Mouse (Mus musculus) olfactory bulb, adult 2 months (tissue): ENCODE measurements around the gene Atic. TPM values are rescaled to one million over a fixed set of nuclear protein-coding genes. Genes with fewer than 3 reads are reported as not detected.

Experiments
- H3K27ac ChIP-seq: fragments of 200-500 bp; 2 replicates; pipeline ENCODE4 v1.5.1; 2012; ENCODE audit warnings: low read depth, low read length; ENCODE audit not compliant: insufficient read depth
- H3K4me1 ChIP-seq: fragments of 200-500 bp; 2 replicates; pipeline ENCODE4 v1.6.1; 2012; ENCODE audit warnings: low read length; ENCODE audit not compliant: control insufficient read depth, insufficient read depth
- H3K4me3 ChIP-seq: fragments of 200-500 bp; 2 replicates; pipeline ENCODE4 v1.5.1; 2012; ENCODE audit warnings: mild to moderate bottlenecking, low read depth, low read length, moderate library complexity; ENCODE audit not compliant: insufficient read depth
- CTCF ChIP-seq: fragments of 200-500 bp; IDR thresholded peaks from 2 replicates; pipeline ENCODE4 v1.5.1; 2012; ENCODE audit warnings: low read depth, mild to moderate bottlenecking, low read length, moderate library complexity; ENCODE audit not compliant: insufficient read depth
- POLR2A ChIP-seq: fragments of 200-500 bp; IDR thresholded peaks from 2 replicates; pipeline ENCODE4 v1.6.1; 2012; ENCODE audit warnings: mild to moderate bottlenecking, low read depth, low read length, moderate library complexity; ENCODE audit not compliant: insufficient read depth
- WGBS: fragments of 180-500 bp; shearing (Covaris S2); methylation state at CpG from one replicate; pipeline ENCODE4 v1.1.7; 2018; 5-methylcytosine and 5-hydroxymethylcytosine counted together
- polyA plus RNA-seq: library from polyadenylated mRNA; stranded (reverse); fragments of >200 nt; gene quantifications from 2 replicates; pipeline ENCODE4 v1.2.4, GENCODE M21; 2012; ENCODE audit warnings: low replicate concordance; ENCODE audit not compliant: missing spikeins, insufficient read depth, insufficient read length

The Atic gene
- polyA plus RNA-seq, 1 experiment, result not detected

DNA sequence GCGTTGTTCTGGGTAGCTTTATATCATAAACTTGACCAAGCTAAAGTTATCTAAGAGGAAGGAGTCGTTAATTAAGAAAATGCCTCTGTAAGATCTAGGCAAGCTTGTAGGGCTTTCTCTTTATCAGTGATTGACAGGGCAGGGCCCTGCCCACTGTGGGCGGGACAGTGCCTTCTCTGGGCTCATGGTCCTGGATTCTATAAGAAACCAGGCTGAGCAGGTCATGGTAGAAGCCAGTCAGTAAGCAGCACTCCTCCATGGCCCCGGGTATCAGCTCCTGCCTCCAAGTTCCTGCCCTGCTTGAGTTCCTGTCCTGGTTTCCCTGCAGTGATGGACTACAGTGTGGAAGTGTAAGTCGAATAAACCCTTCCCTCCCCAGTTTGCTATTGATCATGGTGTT lies 53.0 kb downstream of the Atic start:
- Histone ChIP-seq H3K4me1 (no peaks in the 10 kb centered on the region), H3K4me3 (no peak overlapping the region), H3K27ac (no peak overlapping the region)
- TF ChIP-seq POLR2A, result no peak
- TF ChIP-seq CTCF, result no peak
- WGBS, result 87% methylated on average over 5 of the region's 5 CpGs

- WGBS, result 95% methylated on average over 21 of the region's 21 CpGs
- TF ChIP-seq CTCF (no peak), POLR2A (no peak)
- H3K27ac ChIP-seq, result no peak overlapping the region
- no peak overlapping the region for H3K4me3 ChIP-seq
- no peaks in the 10 kb centered on the region for H3K4me1 ChIP-seq
Measured at GRCm38 (mm10) chr1:71612256-71612655, 55.3 kb downstream of the Atic start.

DNA sequence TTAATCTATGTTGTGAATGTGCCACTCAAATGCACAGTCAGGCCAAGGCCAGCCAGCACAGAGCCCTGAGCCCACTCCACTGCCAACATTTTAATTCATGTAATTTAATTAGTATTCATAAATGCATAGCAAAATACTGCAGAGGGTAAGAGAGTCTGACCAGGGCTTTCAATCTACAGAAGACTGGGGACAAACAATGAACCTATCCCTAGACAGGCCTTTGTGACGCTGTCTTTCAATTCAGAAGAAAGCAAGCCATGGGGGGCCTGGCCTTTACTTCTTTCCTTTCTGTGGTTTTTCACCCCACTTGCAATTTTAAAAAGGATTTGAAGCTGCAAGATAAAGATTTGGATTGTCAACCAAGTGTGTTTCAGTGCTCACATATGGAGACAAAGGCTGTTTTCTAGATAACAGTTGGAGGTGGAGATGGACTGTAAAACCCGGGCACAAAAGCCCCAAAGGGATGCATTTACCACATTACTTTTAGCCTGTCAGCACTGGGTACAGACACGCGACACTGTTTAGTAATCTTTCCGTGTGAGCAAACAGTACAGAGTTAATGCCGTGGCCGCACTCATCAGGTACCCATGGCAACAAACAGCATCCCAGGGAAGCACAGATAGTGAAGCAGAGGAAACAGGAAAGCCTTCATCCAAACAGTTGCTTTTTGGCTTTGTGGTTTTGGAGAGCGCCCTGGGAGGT lies 57.7 kb downstream of the Atic start:
- TF ChIP-seq POLR2A, result no peak
- TF ChIP-seq CTCF, result no peak
- H3K27ac ChIP-seq, result no peak overlapping the region
- WGBS, result 33% methylated on average over 8 of the region's 8 CpGs

DNA sequence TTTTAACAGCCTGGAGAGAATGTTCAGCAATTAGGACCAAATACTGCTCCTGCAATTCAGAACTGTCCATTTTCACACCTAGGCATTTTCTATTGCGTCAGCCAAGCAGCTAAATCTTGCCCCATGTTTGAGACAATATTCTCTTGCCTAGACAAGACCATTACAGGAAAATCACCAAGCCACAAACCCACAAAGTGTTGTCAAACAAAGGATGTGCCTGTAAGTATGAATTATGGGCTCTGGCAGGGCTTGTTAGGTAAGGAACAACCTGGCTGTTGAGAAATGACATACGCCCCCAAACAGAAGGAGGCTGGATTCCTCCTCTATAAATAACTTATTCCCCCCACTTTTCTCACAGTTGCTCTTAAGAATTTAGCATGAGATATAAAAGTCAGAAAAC lies 64.6 kb downstream of the Atic start:
- 97% methylated on average over 2 of the region's 2 CpGs for WGBS
- TF ChIP-seq POLR2A (no peak), CTCF (no peak)
- H3K4me3 ChIP-seq, result no peak overlapping the region
- H3K27ac ChIP-seq, result no peak overlapping the region
- H3K4me1 ChIP-seq, result no peaks in the 10 kb centered on the region

More for the DNA sequence above, 57.7 kb downstream of the Atic start:
- H3K4me3 ChIP-seq, result no peak overlapping the region
- no peaks in the 10 kb centered on the region for H3K4me1 ChIP-seq

DNA sequence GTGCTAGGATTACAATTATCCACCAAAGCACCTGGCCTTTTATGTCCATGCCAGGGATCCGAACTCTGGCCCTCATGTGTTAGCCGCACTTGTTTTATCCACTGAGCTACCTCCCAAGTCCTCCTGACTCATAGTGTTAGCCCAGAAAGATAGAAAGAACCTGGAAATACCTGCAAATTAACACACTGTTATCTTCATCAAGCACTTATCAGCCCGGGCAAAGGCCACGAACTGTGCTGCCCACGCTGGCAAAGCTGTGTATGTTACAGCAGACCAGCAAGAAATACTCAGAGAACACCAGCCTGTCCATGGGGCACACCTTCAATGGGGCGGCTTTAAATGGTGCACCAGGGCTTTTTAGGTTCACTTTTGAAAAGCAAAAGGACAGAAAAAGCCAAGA lies 66.7 kb downstream of the Atic start:
- TF ChIP-seq CTCF, result no peak
- no peak for TF ChIP-seq POLR2A
- 97% methylated on average over 6 of the region's 6 CpGs for WGBS
- H3K4me1 ChIP-seq, result no peaks in the 10 kb centered on the region
- no peak overlapping the region for H3K4me3 ChIP-seq
- no peak overlapping the region for H3K27ac ChIP-seq

Other genes starting within 250 kb of the Atic start
- gene Abca12, start 142.2 kb upstream of the Atic start, polyA plus RNA-seq, result not detected in 2 replicates
- not detected in 2 replicates for gene Fn1, start 96.0 kb downstream of the Atic start, polyA plus RNA-seq